Mouse (Mus musculus) hindbrain, postnatal 0 days (tissue): ENCODE data around the gene Fras1. TPM values are rescaled to one million over a fixed set of nuclear protein-coding genes. Genes with fewer than 3 reads are reported as not detected.

Experiments used
- ATAC-seq: fragments of 200-750 bp; cut with Nextera tagmentation; 2 replicates; pipeline ENCODE4 v1.8.0; 2017; ENCODE audit warnings: mild to moderate bottlenecking, moderate TSS enrichment, moderate library complexity
- DNase-seq: peaks from one replicate; pipeline ENCODE4 v3.0.0-alpha.2; 2015; ENCODE audit warnings: low spot score
- H3K27ac ChIP-seq: fragments of 300-500 bp; sonication (generic); 2 replicates; pipeline ENCODE4 v1.5.1; 2014; ENCODE audit warnings: mild to moderate bottlenecking
- H3K27me3 ChIP-seq: fragments of 300-500 bp; sonication (generic); 2 replicates; pipeline ENCODE4 v1.6.1; 2014; ENCODE audit warnings: low read length, mixed read lengths; ENCODE audit not compliant: insufficient read depth
- H3K36me3 ChIP-seq: fragments of 300-500 bp; sonication (generic); 2 replicates; pipeline ENCODE4 v1.6.1; 2014; ENCODE audit warnings: low read length, mixed read lengths; ENCODE audit not compliant: insufficient read depth
- H3K4me1 ChIP-seq: fragments of 300-500 bp; sonication (generic); 2 replicates; pipeline ENCODE4 v1.6.1; 2014; ENCODE audit warnings: antibody characterized with exemption, low read length, mixed read lengths; ENCODE audit not compliant: insufficient read depth
- H3K4me2 ChIP-seq: fragments of 300-500 bp; sonication (generic); 2 replicates; pipeline ENCODE4 v1.6.1; 2014; ENCODE audit warnings: low read depth, mild to moderate bottlenecking, low read length, moderate library complexity, mixed read lengths
- H3K4me3 ChIP-seq: fragments of 300-500 bp; sonication (generic); 2 replicates; pipeline ENCODE4 v1.5.1; 2014; ENCODE audit warnings: low read length
- H3K9ac ChIP-seq: fragments of 300-500 bp; sonication (generic); replicated peaks from 2 replicates; pipeline ENCODE4 v1.6.1; 2014; ENCODE audit warnings: mild to moderate bottlenecking, low read length, moderate library complexity, mixed read lengths
- H3K9me3 ChIP-seq: fragments of 300-500 bp; sonication (generic); 2 replicates; pipeline ENCODE4 v1.6.1; 2016; ENCODE audit warnings: low read length, mixed read lengths
- CTCF ChIP-seq: IDR thresholded peaks from 2 replicates; pipeline ENCODE4 v1.5.1; 2016; ENCODE audit warnings: antibody characterized with exemption, control low read depth, low read depth
- WGBS: fragments of 180-500 bp; shearing (Covaris S2); extraction: QIAGEN DNeasy Blood & Tissue Kit; methylation state at CpG from one replicate; pipeline ENCODE4 v1.1.7; 2014; 5-methylcytosine and 5-hydroxymethylcytosine counted together
- polyA plus RNA-seq: library from polyadenylated mRNA; unstranded; fragments of >200 nt; fragmentation: Nextera tagmentation; extraction: Ambion mirVana; gene quantifications from 2 replicates; pipeline ENCODE4 v1.2.1, GENCODE M21; 2015
- total RNA-seq: library from RNA; depleted of rRNA; stranded (reverse); fragments of >200 nt; gene quantifications from 2 replicates; pipeline ENCODE4 v1.2.3, GENCODE M21; 2014

The Fras1 gene
- total and polyA plus RNA-seq, 2 experiments from 2014 or later = 2.9 to 15.3 TPM

GRCm38 (mm10) chr5:96635146-96635862, 261.5 kb downstream of the Fras1 start:
- no peak for ATAC-seq
- Histone ChIP-seq H3K4me2 (no peak overlapping the region), H3K9ac (no peak overlapping the region), H3K4me1 (no peaks in the 10 kb centered on the region), H3K27me3 (no peaks in the 10 kb centered on the region), H3K36me3 (no peaks in the 10 kb centered on the region), H3K4me3 (no peak overlapping the region), H3K9me3 (no peaks in the 10 kb centered on the region), H3K27ac (no peak overlapping the region)
- DNase-seq = no peak
- no peak for TF ChIP-seq CTCF
- 63% methylated on average over 17 of the region's 17 CpGs for WGBS

GRCm38 (mm10) chr5:96635866-96636265, 262.1 kb downstream of the Fras1 start:
- no peak overlapping the region for H3K27ac ChIP-seq
- no peaks in the 10 kb centered on the region for H3K4me1 ChIP-seq
- no peak overlapping the region for H3K9ac ChIP-seq
- WGBS = 53% methylated on average over 5 of the region's 5 CpGs
- no peaks in the 10 kb centered on the region for H3K27me3 ChIP-seq
- H3K4me2 ChIP-seq = no peak overlapping the region
- no peaks in the 10 kb centered on the region for H3K9me3 ChIP-seq
- no peak overlapping the region for H3K4me3 ChIP-seq
- no peak for TF ChIP-seq CTCF
- ATAC-seq (peak; percentile 59), DNase-seq (peak; percentile 29)
- H3K36me3 ChIP-seq = no peaks in the 10 kb centered on the region

GRCm38 (mm10) chr5:96639213-96639910, 265.6 kb downstream of the Fras1 start:
- TF ChIP-seq CTCF = no peak

GRCm38 (mm10) chr5:96641297-96641696, 267.5 kb downstream of the Fras1 start:
- TF ChIP-seq CTCF = no peak
- Histone ChIP-seq H3K4me2 (no peak overlapping the region), H3K27ac (no peak overlapping the region), H3K4me1 (no peaks in the 10 kb centered on the region), H3K9me3 (no peaks in the 10 kb centered on the region), H3K4me3 (no peak overlapping the region), H3K36me3 (no peaks in the 10 kb centered on the region), H3K9ac (no peak overlapping the region), H3K27me3 (no peaks in the 10 kb centered on the region)
- no peak for ATAC-seq
- 90% methylated on average over 2 of the region's 2 CpGs for WGBS
- no peak for DNase-seq

More at GRCm38 (mm10) chr5:96639213-96639910, 265.6 kb downstream of the Fras1 start:
- Histone ChIP-seq H3K9me3 (no peaks in the 10 kb centered on the region), H3K4me1 (no peaks in the 10 kb centered on the region), H3K27me3 (no peaks in the 10 kb centered on the region), H3K9ac (no peak overlapping the region), H3K4me3 (no peak overlapping the region), H3K27ac (no peak overlapping the region), H3K4me2 (no peak overlapping the region), H3K36me3 (no peaks in the 10 kb centered on the region)
- DNase-seq = no peak
- ATAC-seq = no peak
- 83% methylated on average over 6 of the region's 6 CpGs for WGBS

GRCm38 (mm10) chr5:96675676-96676075, 301.9 kb downstream of the Fras1 start:
- Histone ChIP-seq H3K4me2 (no peak overlapping the region), H3K27ac (no peak overlapping the region), H3K27me3 (no peaks in the 10 kb centered on the region), H3K4me3 (no peak overlapping the region), H3K9me3 (no peaks in the 10 kb centered on the region), H3K4me1 (no peaks in the 10 kb centered on the region), H3K9ac (no peak overlapping the region), H3K36me3 (no peaks in the 10 kb centered on the region)
- ATAC-seq (no peak), DNase-seq (no peak)
- 77% methylated on average over 4 of the region's 4 CpGs for WGBS
- no peak for TF ChIP-seq CTCF

GRCm38 (mm10) chr5:96677498-96677897, 303.7 kb downstream of the Fras1 start:
- H3K4me1 ChIP-seq = no peaks in the 10 kb centered on the region
- H3K9ac ChIP-seq = no peak overlapping the region
- H3K4me2 ChIP-seq = no peak overlapping the region
- 35% methylated on average over 2 of the region's 2 CpGs for WGBS
- DNase-seq = peak; percentile 72
- no peak overlapping the region for H3K4me3 ChIP-seq
- H3K27ac ChIP-seq = no peak overlapping the region
- no peaks in the 10 kb centered on the region for H3K9me3 ChIP-seq
- ATAC-seq = no peak
- TF ChIP-seq CTCF = peak; percentile 59
- no peaks in the 10 kb centered on the region for H3K36me3 ChIP-seq
- H3K27me3 ChIP-seq = no peaks in the 10 kb centered on the region

- no peak for TF ChIP-seq CTCF
These were observed 307.3 kb downstream of the Fras1 start for GRCm38 (mm10) chr5:96681085-96681484.

More at GRCm38 (mm10) chr5:96681085-96681484, 307.3 kb downstream of the Fras1 start:
- Histone ChIP-seq H3K4me3 (no peak overlapping the region), H3K9ac (no peak overlapping the region), H3K4me1 (no peaks in the 10 kb centered on the region), H3K27ac (no peak overlapping the region), H3K27me3 (no peaks in the 10 kb centered on the region), H3K4me2 (no peak overlapping the region), H3K36me3 (no peaks in the 10 kb centered on the region), H3K9me3 (no peaks in the 10 kb centered on the region)
- no peak for ATAC-seq
- 63% methylated on average over 3 of the region's 3 CpGs for WGBS
- no peak for DNase-seq
